Mouse (Mus musculus) lung, postnatal 0 days (tissue): ENCODE data around the gene Cap2. TPM values are rescaled to one million over a fixed set of nuclear protein-coding genes. Genes with fewer than 3 reads are reported as not detected.

Experiments
- ATAC-seq: fragments of 200-750 bp; cut with Nextera tagmentation; 2 replicates; pipeline ENCODE4 v1.8.0; 2017; ENCODE audit warnings: moderate library complexity
- DNase-seq: peaks from one replicate; pipeline ENCODE4 v3.0.0-alpha.2; 2016; ENCODE audit warnings: low spot score
- H3K27ac ChIP-seq: fragments of 300-500 bp; sonication (generic); 2 replicates; pipeline ENCODE4 v1.5.1; 2014; ENCODE audit warnings: antibody characterized with exemption, mild to moderate bottlenecking, low read length, mixed read lengths
- H3K27me3 ChIP-seq: fragments of 300-500 bp; sonication (generic); replicated peaks from 2 replicates; pipeline ENCODE4 v1.6.1; 2014; ENCODE audit warnings: low read length, mixed read lengths; ENCODE audit not compliant: insufficient read depth
- H3K36me3 ChIP-seq: fragments of 300-500 bp; sonication (generic); 2 replicates; pipeline ENCODE4 v1.6.1; 2014; ENCODE audit warnings: low read length, mixed read lengths; ENCODE audit not compliant: insufficient read depth
- H3K4me1 ChIP-seq: fragments of 300-500 bp; sonication (generic); 2 replicates; pipeline ENCODE4 v1.6.1; 2014; ENCODE audit warnings: antibody characterized with exemption, low read depth, low read length, mixed read lengths; ENCODE audit not compliant: insufficient read depth
- H3K4me2 ChIP-seq: fragments of 300-500 bp; sonication (generic); replicated peaks from 2 replicates; pipeline ENCODE4 v1.6.1; 2014; ENCODE audit warnings: low read depth, mild to moderate bottlenecking, low read length, moderate library complexity, mixed read lengths
- H3K4me3 ChIP-seq: fragments of 300-500 bp; sonication (generic); 2 replicates; pipeline ENCODE4 v1.5.1; 2014; ENCODE audit warnings: low read depth, low read length
- H3K9ac ChIP-seq: fragments of 300-500 bp; sonication (generic); replicated peaks from 2 replicates; pipeline ENCODE4 v1.6.1; 2014; ENCODE audit warnings: low read depth, mild to moderate bottlenecking
- H3K9me3 ChIP-seq: fragments of 300-500 bp; sonication (generic); 2 replicates; pipeline ENCODE4 v1.6.1; 2016; ENCODE audit warnings: low read length, mixed read lengths
- CTCF ChIP-seq: IDR thresholded peaks from 2 replicates; pipeline ENCODE4 v1.5.1; 2016; ENCODE audit warnings: antibody characterized with exemption, mild to moderate bottlenecking
- EP300 ChIP-seq: IDR thresholded peaks from 2 replicates; pipeline ENCODE4 v1.6.1; 2016; ENCODE audit warnings: antibody characterized with exemption, mild to moderate bottlenecking, control low read depth
- WGBS: fragments of 180-500 bp; shearing (Covaris S2); extraction: QIAGEN DNeasy Blood & Tissue Kit; methylation state at CpG from one replicate; pipeline ENCODE4 v1.1.7; 2014; 5-methylcytosine and 5-hydroxymethylcytosine counted together
- polyA plus RNA-seq: library from polyadenylated mRNA; unstranded; fragments of >200 nt; fragmentation: Nextera tagmentation; extraction: Ambion mirVana; gene quantifications from 2 replicates; pipeline ENCODE4 v1.2.1, GENCODE M21; 2015

Gene Cap2
- polyA plus RNA-seq, 1 experiment from 2014 or later = 5.8 TPM

DNA sequence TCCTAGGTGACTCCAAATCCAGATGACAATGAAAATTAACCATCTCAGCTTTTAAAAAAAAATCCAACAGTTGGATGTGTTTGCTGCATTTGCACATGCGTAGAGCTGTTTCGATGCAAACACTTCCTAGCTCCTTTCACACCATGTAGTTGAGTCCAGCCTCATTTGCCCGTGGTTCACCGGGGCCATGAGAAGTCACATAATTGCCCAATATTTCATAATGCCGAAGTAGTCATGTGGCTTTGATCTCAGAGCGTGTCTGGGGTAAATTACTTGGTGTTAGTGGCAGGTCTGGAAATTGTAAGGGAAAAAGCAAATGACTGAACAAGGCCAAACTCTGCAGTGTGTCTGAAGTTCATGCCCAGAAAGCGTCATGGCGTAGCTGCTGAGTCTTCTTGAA is 67.8 kb downstream of the Cap2 start:
- TF ChIP-seq CTCF = no peak
- TF ChIP-seq EP300 = no peak
- H3K4me2 ChIP-seq = no peak overlapping the region
- H3K27me3 ChIP-seq = no peaks in the 10 kb centered on the region
- ATAC-seq = no peak
- H3K4me3 ChIP-seq = no peak overlapping the region
- no peak overlapping the region for H3K27ac ChIP-seq
- WGBS = 85% methylated on average over 8 of the region's 8 CpGs
- no peak for DNase-seq
- no peak overlapping the region for H3K9ac ChIP-seq
- no peaks in the 10 kb centered on the region for H3K9me3 ChIP-seq
- no peaks in the 10 kb centered on the region for H3K36me3 ChIP-seq
- no peaks in the 10 kb centered on the region for H3K4me1 ChIP-seq

- DNase-seq (peak; percentile 64), ATAC-seq (peak; percentile 78)
- TF ChIP-seq EP300 = peak; percentile 82
- no peak for TF ChIP-seq CTCF
- Histone ChIP-seq H3K9ac (no peak overlapping the region), H3K36me3 (no peaks in the 10 kb centered on the region), H3K9me3 (no peaks in the 10 kb centered on the region), H3K4me1 (no peaks in the 10 kb centered on the region), H3K27me3 (no peaks in the 10 kb centered on the region), H3K4me2 (peak overlapping the region; percentile 46), H3K27ac (no peak overlapping the region), H3K4me3 (no peak overlapping the region)
- WGBS = 3% methylated on average over 12 of the region's 12 CpGs
Observed at GRCm38 (mm10) chr13:46571141-46571592, 69.5 kb downstream of the Cap2 start.

DNA sequence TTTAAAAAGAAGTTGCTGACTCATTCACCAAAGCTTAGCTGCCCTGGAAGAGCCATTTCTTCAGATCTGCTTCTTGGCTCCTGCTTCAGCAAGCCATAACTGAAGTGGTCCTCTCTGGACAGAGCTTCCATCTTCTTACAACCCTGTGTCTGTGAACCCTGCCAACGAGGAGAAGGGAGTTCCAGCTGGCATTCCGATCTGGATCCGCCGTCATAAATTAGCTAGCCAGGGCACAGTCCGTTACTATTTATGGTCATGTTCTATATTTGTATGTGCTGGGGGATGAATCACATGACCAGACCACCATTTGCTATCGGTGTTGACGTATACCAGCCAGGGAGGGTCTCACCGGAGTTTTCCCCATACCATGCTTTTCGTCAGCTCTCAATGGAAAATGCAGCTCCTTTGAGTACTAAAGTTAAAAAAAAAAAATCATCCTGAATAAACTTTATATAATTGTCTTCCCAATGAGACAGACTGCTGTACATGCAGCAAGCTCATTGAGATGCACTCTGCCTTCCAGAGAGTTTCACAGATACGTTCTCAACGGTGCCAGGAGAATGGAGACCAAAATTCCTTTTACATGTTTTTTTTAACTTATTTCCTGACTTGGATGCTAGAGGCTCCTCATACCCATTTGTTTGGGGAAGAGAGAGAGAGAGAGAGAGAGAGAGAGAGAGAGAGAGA is 70.5 kb downstream of the Cap2 start:
- no peak overlapping the region for H3K27ac ChIP-seq
- no peaks in the 10 kb centered on the region for H3K36me3 ChIP-seq
- TF ChIP-seq CTCF (no peak), EP300 (no peak; the same call in 1 of the 2 replicates)
- H3K27me3 ChIP-seq = no peaks in the 10 kb centered on the region
- H3K4me3 ChIP-seq = no peak overlapping the region
- no peak overlapping the region for H3K9ac ChIP-seq
- peak; percentile 83 for DNase-seq
- H3K4me2 ChIP-seq = peak overlapping the region; percentile 31
- H3K9me3 ChIP-seq = no peaks in the 10 kb centered on the region
- WGBS = 23% methylated on average over 11 of the region's 11 CpGs
- no peaks in the 10 kb centered on the region for H3K4me1 ChIP-seq
- ATAC-seq = peak; percentile 86

GRCm38 (mm10) chr13:46572648-46573163 is 71.1 kb downstream of the Cap2 start:
- Histone ChIP-seq H3K4me1 (no peaks in the 10 kb centered on the region), H3K9ac (no peak overlapping the region), H3K4me2 (peak overlapping the region; percentile 31; the same call in 1 of the 2 replicates), H3K4me3 (no peak overlapping the region; the same call in 1 of the 2 replicates), H3K27ac (no peak overlapping the region), H3K27me3 (no peaks in the 10 kb centered on the region), H3K9me3 (no peaks in the 10 kb centered on the region), H3K36me3 (no peaks in the 10 kb centered on the region)
- TF ChIP-seq CTCF = no peak
- no peak for TF ChIP-seq EP300
- ATAC-seq (no peak), DNase-seq (peak; percentile 9)
- 16% methylated on average over 9 of the region's 9 CpGs for WGBS

GRCm38 (mm10) chr13:46574201-46574600 is 72.6 kb downstream of the Cap2 start:
- no peak for TF ChIP-seq CTCF
- TF ChIP-seq EP300 = no peak
- DNase-seq = no peak
- Histone ChIP-seq H3K27ac (no peak overlapping the region), H3K4me2 (no peak overlapping the region), H3K4me1 (no peaks in the 10 kb centered on the region), H3K27me3 (no peaks in the 10 kb centered on the region), H3K9ac (no peak overlapping the region), H3K36me3 (no peaks in the 10 kb centered on the region), H3K9me3 (no peaks in the 10 kb centered on the region), H3K4me3 (no peak overlapping the region)
- 82% methylated on average over 5 of the region's 5 CpGs for WGBS
- ATAC-seq = no peak

DNA sequence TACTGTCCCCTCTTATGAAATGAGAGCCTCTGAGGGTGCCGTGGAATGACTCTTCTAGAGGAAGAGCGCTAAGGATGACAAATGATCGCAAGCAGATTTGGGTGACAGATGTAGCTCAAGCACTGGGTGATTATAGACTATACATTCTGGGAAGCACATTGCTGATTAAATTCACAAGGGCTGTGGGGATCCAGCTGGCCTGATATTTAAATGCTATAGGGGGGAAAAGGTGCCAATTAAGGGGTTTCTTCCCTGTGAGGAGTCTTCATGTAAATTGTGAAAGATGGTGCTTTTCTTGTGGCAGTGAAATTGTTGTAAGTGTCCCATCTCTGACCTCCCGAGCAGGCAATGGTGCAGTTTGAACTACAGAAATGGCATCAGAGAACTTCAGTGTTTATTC is 73.1 kb downstream of the Cap2 start:
- Histone ChIP-seq H3K36me3 (no peaks in the 10 kb centered on the region), H3K27ac (no peak overlapping the region), H3K4me2 (no peak overlapping the region), H3K4me1 (no peaks in the 10 kb centered on the region), H3K4me3 (no peak overlapping the region), H3K27me3 (no peaks in the 10 kb centered on the region), H3K9ac (no peak overlapping the region), H3K9me3 (no peaks in the 10 kb centered on the region)
- DNase-seq (no peak), ATAC-seq (no peak)
- no peak for TF ChIP-seq CTCF
- TF ChIP-seq EP300 = no peak
- 81% methylated on average over 4 of the region's 4 CpGs for WGBS
